Mouse (Mus musculus) embryo, embryonic 10 days (tissue): Measurements from ENCODE around the gene Mia3.
A peak's percentile ranks its signal among the peaks of the same experiment; 100 is the strongest.
"Not testable (repeated sequence)": the region's sequence is repeated elsewhere in the genome, so short reads cannot be mapped to it uniquely, and the experiment has no call there.

Experiments used
- DNase-seq: peaks from one replicate; pipeline ENCODE4 v3.0.0-alpha.2; 2015; ENCODE audit warnings: low spot score

The Mia3 gene

GRCm38 (mm10) chr1:183369427-183370014 is at the start of gene Mia3:
TSS of gene Mia3 (minus strand) at chr1:183369553.
- DNase-seq: peak; percentile 96

- DNase-seq: no peak
Measured at GRCm38 (mm10) chr1:183417873-183418272, 48.5 kb upstream of the Mia3 start, which contains the start of gene Hhipl2. TSS of gene Hhipl2 (plus strand) at chr1:183418215.

- DNase-seq: no peak
Measured at GRCm38 (mm10) chr1:183414081-183414727, 44.9 kb upstream of the Mia3 start.

- DNase-seq: no peak
Measured at GRCm38 (mm10) chr1:183403396-183403795, 34.0 kb upstream of the Mia3 start.

- peak; percentile 98 for DNase-seq
Measured at GRCm38 (mm10) chr1:183388426-183389406, 19.4 kb upstream of the Mia3 start, which contains the start of gene Taf1a. TSS of gene Taf1a (plus strand) at chr1:183388981.

- DNase-seq: not testable (repeated sequence)
Measured at GRCm38 (mm10) chr1:183387421-183387820, 18.1 kb upstream of the Mia3 start.

- DNase-seq: no peak
Measured at GRCm38 (mm10) chr1:183382621-183383020, 13.3 kb upstream of the Mia3 start.

GRCm38 (mm10) chr1:183381816-183382215 is 12.5 kb upstream of the Mia3 start:
- no peak for DNase-seq

- not testable (repeated sequence) for DNase-seq
Measured at GRCm38 (mm10) chr1:183379376-183379775, 10.0 kb upstream of the Mia3 start.

- no peak for DNase-seq
Measured at GRCm38 (mm10) chr1:183378321-183378941, 9.1 kb upstream of the Mia3 start.

GRCm38 (mm10) chr1:183377045-183377444 is 7.7 kb upstream of the Mia3 start:
- DNase-seq: no peak

- DNase-seq: no peak
Measured at GRCm38 (mm10) chr1:183374728-183375127, 5.4 kb upstream of the Mia3 start.

- DNase-seq: peak; percentile 20
Measured at GRCm38 (mm10) chr1:183368601-183369400, 552 bp downstream of the Mia3 start.

- no peak for DNase-seq
Measured at GRCm38 (mm10) chr1:183366361-183366760, 3.0 kb downstream of the Mia3 start.

GRCm38 (mm10) chr1:183363577-183363867 is 5.8 kb downstream of the Mia3 start:
- DNase-seq: no peak

- DNase-seq: no peak
Measured at GRCm38 (mm10) chr1:183362729-183363576, 6.4 kb downstream of the Mia3 start.

- DNase-seq: no peak
Measured at GRCm38 (mm10) chr1:183362301-183362700, 7.1 kb downstream of the Mia3 start.

- no peak for DNase-seq
Measured at GRCm38 (mm10) chr1:183358901-183359300, 10.5 kb downstream of the Mia3 start.

- peak; percentile 81 for DNase-seq
Measured at GRCm38 (mm10) chr1:183349840-183350239, 19.5 kb downstream of the Mia3 start.

- no peak for DNase-seq
Measured at GRCm38 (mm10) chr1:183345817-183346195, 23.5 kb downstream of the Mia3 start.
